Mouse (Mus musculus) olfactory bulb, adult 2 months (tissue): ENCODE measurements around the gene Crim1.

Source experiments
- CTCF ChIP-seq: fragments of 200-500 bp; IDR thresholded peaks from 2 replicates; pipeline ENCODE4 v1.5.1; 2012; ENCODE audit warnings: low read depth, mild to moderate bottlenecking, low read length, moderate library complexity; ENCODE audit not compliant: insufficient read depth
- POLR2A ChIP-seq: fragments of 200-500 bp; IDR thresholded peaks from 2 replicates; pipeline ENCODE4 v1.6.1; 2012; ENCODE audit warnings: mild to moderate bottlenecking, low read depth, low read length, moderate library complexity; ENCODE audit not compliant: insufficient read depth

GRCm38 (mm10) chr17:78202221-78202620 is 2.2 kb downstream of the Crim1 start:
- TF ChIP-seq CTCF (no peak), POLR2A (no peak)
